Mouse (Mus musculus): ENCODE data around the gene Qrich1. TPM values are rescaled to one million over a fixed set of nuclear protein-coding genes. Genes with fewer than 3 reads are reported as not detected.
A peak's percentile ranks its signal among the peaks of the same experiment; 100 is the strongest.

The Qrich1 gene
- polyA plus RNA-seq, 1 experiment, result 76.3 TPM

DNA sequence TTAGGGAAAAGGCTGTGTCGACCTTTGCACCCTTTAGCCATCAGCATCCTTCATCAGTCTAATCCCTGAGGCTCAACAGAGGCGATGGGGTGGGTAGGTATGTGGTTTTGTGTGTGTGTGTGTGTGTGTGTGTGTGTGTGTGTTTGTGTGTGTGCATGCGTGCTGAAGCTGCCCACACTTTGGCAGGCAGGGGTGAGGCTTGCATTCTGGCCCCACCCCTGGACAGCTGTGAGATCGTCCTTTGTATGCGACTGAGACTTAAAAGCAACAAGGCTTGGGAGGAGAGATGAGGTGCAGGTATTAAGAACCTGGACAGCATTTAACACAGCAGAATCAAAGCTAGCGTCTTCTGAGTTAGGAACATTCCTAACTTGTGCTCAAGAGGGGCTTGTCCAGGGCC is 60.4 kb downstream of the Qrich1 start:
- no peak for DNase-seq
- H3K4me3 ChIP-seq (ENCODE audit: insufficient read depth, low read depth, low read length), result no peak overlapping the region
- no peaks in the 10 kb centered on the region for H3K36me3 ChIP-seq (ENCODE audit: control insufficient read depth, insufficient read depth, low read length)
- H3K4me1 ChIP-seq (ENCODE audit: control insufficient read depth, insufficient read depth, low read length), result peaks cover 4% of the 10 kb centered on the region; the same call in 1 of the 2 replicates
- H3K27me3 ChIP-seq (replicated peaks; ENCODE audit: control insufficient read depth, insufficient read depth, low read length), result no peaks in the 10 kb centered on the region
- TF ChIP-seq CTCF (conservative IDR thresholded peaks at IDR 0.05; ENCODE audit: insufficient read depth, insufficient read length, low read depth, low read length), result no peak
- no peak for TF ChIP-seq POLR2A (IDR thresholded peaks at IDR 0.05; ENCODE audit: low read depth, low read length)
- 58% methylated on average over 6 of the region's 6 CpGs for WGBS
- no peak overlapping the region for H3K27ac ChIP-seq (ENCODE audit: insufficient read depth, low read depth, low read length)

DNA sequence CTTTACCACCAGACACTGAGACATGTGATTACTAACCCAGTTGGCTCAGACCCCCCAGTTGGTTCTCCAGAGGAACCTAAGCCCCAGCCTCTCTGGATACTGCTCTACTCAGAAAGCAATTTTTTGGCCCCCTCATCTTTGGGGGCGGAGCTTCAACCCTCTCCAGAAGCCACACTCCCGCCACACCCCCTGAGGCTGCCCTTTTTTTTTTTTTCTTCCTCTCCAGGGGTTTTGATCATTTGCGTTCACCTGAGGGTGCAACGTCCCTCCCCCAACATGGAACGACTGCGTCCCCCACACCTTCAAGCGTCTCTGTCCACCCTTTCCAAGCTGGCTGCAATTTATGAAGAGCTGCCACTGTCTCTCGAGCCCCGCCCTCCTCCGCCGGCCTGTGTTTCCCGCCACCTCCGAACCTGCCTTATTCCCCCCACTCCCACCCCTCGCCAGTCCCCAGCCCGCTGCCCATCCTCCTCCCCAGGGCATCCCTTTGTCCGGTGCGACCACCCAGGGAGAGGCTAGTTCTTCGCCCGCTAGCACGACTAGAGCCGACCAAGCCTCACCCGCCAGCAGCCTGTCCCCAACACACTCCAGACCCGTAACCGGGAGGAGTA is 61.4 kb downstream of the Qrich1 start:
- Histone ChIP-seq H3K27ac (ENCODE audit: insufficient read depth, low read depth, low read length) (peak overlapping the region; percentile 66), H3K27me3 (replicated peaks; ENCODE audit: control insufficient read depth, insufficient read depth, low read length) (no peaks in the 10 kb centered on the region), H3K4me1 (ENCODE audit: control insufficient read depth, insufficient read depth, low read length) (peaks cover 4% of the 10 kb centered on the region; the same call in 1 of the 2 replicates), H3K4me3 (ENCODE audit: insufficient read depth, low read depth, low read length) (peak overlapping the region; percentile 83), H3K36me3 (ENCODE audit: control insufficient read depth, insufficient read depth, low read length) (no peaks in the 10 kb centered on the region)
- DNase-seq, result peak; percentile 49
- under 1% methylated on average over 24 of the region's 24 CpGs for WGBS
- TF ChIP-seq POLR2A (IDR thresholded peaks at IDR 0.05; ENCODE audit: low read depth, low read length), result no peak

DNA sequence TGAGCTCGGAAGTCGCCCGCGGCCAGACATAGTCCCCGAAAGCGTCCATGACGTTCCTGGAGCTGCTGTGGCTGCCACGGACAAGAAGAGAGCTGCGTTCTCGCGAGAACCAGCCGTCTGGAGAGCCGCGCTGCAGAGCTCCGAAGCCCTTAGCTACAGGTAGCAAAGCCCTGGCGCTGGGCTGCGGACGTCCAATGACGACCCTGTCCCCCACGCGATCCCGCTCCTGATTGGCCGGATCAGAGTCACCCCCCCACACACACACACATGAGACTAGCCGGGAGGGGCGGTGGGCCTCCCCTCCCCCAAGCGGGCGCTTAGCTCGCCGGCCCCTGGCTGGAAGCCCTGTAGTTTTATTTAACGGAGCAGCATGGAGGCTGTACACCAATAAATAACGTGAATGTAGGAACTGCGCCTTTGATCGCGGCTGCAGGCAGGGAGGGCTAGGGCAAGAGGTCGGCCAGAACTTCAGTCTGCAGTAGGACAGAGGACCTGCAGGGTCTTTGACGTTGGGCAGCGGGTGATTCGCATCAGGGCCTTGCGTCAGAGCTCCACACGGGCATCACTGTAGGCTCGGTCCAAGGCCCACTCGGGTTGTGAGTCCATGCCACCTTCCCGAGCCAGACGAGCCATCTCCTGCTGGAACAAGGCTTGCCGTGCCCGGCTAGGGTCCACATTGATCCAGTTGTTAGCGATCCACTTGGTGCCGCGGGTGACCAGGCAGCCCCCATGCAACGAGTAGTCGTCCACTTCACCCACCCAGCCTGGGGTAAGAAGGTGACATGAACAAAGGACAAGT is 62.1 kb downstream of the Qrich1 start, which contains the start of gene Wdr6:
Gene Wdr6 (minus strand): TSS at position 195 of the 799 bp plus-strand sequence.
- Histone ChIP-seq H3K4me3 (ENCODE audit: insufficient read depth, low read depth, low read length) (peak within 1 kb of the TSS; percentile 83), H3K27me3 (replicated peaks; ENCODE audit: control insufficient read depth, insufficient read depth, low read length) (no peaks in the 10 kb centered on the region), H3K36me3 (ENCODE audit: control insufficient read depth, insufficient read depth, low read length) (no peaks in the 10 kb centered on the region), H3K27ac (ENCODE audit: insufficient read depth, low read depth, low read length) (peak within 1 kb of the TSS; percentile 66), H3K4me1 (ENCODE audit: control insufficient read depth, insufficient read depth, low read length) (peaks cover 4% of the 10 kb centered on the region; the same call in 1 of the 2 replicates)
- DNase-seq, result peak; percentile 97
- WGBS, result 3% methylated on average over 51 of the region's 51 CpGs
- TF ChIP-seq CTCF (conservative IDR thresholded peaks at IDR 0.05; ENCODE audit: insufficient read depth, insufficient read length, low read depth, low read length) (no peak), POLR2A (IDR thresholded peaks at IDR 0.05; ENCODE audit: low read depth, low read length) (peak; percentile 78)

DNA sequence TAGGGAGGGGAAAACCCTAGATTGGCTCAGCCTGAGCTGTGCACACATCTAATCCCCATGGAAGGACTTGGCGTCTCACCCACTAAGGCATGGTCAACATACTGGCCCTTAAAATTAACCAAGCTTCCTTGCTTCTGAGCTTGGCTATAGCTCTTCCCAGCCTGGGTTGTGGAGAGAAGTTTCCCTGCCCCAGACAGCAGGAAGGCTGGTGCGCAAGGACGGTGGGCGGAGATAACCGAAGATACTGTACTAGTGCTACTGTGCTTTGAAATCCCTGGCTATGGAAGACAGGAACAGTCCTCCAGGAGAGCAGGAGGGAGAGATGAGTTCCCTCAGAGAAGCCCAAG is 62.7 kb downstream of the Qrich1 start:
- no peaks in the 10 kb centered on the region for H3K27me3 ChIP-seq (replicated peaks; ENCODE audit: control insufficient read depth, insufficient read depth, low read length)
- no peak overlapping the region; the same call in 1 of the 2 replicates for H3K27ac ChIP-seq (ENCODE audit: insufficient read depth, low read depth, low read length)
- no peaks in the 10 kb centered on the region for H3K36me3 ChIP-seq (ENCODE audit: control insufficient read depth, insufficient read depth, low read length)
- peaks cover 4% of the 10 kb centered on the region; the same call in 1 of the 2 replicates for H3K4me1 ChIP-seq (ENCODE audit: control insufficient read depth, insufficient read depth, low read length)
- no peak for DNase-seq
- H3K4me3 ChIP-seq (ENCODE audit: insufficient read depth, low read depth, low read length), result peak overlapping the region; percentile 83; the same call in 1 of the 2 replicates
- no peak for TF ChIP-seq CTCF (conservative IDR thresholded peaks at IDR 0.05; ENCODE audit: insufficient read depth, insufficient read length, low read depth, low read length)
- no peak for TF ChIP-seq POLR2A (IDR thresholded peaks at IDR 0.05; ENCODE audit: low read depth, low read length)
- 72% methylated on average over 5 of the region's 5 CpGs for WGBS

DNA sequence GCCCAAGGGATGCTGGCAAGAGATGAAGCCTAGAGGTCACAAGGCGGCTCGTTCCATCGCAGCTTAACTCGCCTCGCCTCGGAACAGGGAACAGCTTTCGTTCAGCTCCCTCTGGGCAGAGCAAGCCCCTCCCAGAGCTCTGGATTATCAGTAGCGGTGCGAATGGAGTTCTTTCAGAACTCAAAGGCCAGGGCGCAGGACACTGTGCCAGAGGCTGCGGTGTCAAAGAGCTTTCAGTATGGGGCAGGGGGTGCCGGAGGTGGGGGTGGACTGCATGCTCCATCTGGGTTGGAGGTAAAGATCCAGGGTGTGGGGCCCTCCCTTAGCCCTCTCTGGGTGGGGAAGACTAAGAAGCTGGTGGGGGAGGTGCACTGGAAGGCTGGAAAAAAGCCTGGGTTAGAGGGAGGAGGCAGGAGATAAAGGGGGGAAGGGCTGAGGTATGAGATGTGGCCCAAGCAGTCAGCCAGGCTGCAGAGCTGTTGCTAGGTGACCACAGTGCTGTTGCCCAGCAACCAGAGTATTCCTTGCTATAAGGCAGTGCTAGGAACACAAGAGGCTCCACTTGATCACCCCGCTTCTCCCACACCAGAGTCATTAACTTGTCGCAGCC is 71.1 kb downstream of the Qrich1 start:
- H3K36me3 ChIP-seq (ENCODE audit: control insufficient read depth, insufficient read depth, low read length), result no peaks in the 10 kb centered on the region
- TF ChIP-seq CTCF (conservative IDR thresholded peaks at IDR 0.05; ENCODE audit: insufficient read depth, insufficient read length, low read depth, low read length), result no peak
- TF ChIP-seq POLR2A (IDR thresholded peaks at IDR 0.05; ENCODE audit: low read depth, low read length), result no peak
- H3K4me1 ChIP-seq (ENCODE audit: control insufficient read depth, insufficient read depth, low read length), result no peaks in the 10 kb centered on the region
- no peak overlapping the region for H3K4me3 ChIP-seq (ENCODE audit: insufficient read depth, low read depth, low read length)
- no peak overlapping the region for H3K27ac ChIP-seq (ENCODE audit: insufficient read depth, low read depth, low read length)
- WGBS, result 26% methylated on average over 14 of the region's 14 CpGs
- no peaks in the 10 kb centered on the region for H3K27me3 ChIP-seq (replicated peaks; ENCODE audit: control insufficient read depth, insufficient read depth, low read length)
- peak; percentile 44 for DNase-seq

DNA sequence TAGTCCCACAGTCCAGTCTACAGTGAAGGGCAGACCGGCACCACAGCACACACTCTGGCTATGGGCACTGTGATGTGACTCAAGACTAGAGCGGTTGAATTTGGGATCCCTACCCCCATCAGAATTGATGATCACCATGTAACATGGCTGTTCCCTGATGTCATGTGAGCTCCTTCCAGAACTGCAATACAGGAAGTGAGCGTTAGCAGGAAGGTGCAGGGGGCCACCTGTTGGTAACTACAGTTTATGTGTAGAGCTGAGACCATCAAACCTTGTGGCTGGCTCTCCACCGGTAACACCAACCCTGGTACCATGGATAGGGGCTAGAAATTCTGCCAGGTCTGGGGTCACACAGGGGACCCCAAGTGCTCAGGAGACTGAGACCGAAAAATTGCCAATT is 72.6 kb downstream of the Qrich1 start:
- 68% methylated on average over 5 of the region's 5 CpGs for WGBS
- DNase-seq, result no peak
- no peak for TF ChIP-seq POLR2A (IDR thresholded peaks at IDR 0.05; ENCODE audit: low read depth, low read length)
- no peak; the same call in 1 of the 2 replicates for TF ChIP-seq CTCF (conservative IDR thresholded peaks at IDR 0.05; ENCODE audit: insufficient read depth, insufficient read length, low read depth, low read length)

DNA sequence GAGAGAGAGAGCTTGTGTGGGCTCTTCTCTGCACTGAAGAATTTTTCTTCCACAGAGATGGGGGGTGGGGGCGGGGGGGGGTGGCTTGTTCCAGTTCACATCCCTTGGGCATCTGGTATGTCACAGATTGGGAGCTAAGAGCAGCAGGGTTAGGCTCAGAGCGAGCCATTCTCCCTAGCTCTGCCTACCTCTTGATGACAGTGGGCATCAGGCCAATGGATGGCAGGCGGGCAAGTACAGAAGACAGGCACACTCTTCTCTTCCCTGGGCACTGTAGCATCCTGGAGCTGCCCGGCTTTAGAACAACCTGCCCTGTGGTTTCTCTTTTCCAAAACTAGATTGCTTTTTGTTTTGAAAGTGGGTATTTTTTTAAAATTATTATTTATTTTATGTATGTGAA is 74.9 kb downstream of the Qrich1 start:
- 80% methylated on average over 4 of the region's 4 CpGs for WGBS

More for the DNA sequence above, 72.6 kb downstream of the Qrich1 start:
- no peaks in the 10 kb centered on the region for H3K36me3 ChIP-seq (ENCODE audit: control insufficient read depth, insufficient read depth, low read length)
- no peaks in the 10 kb centered on the region for H3K4me1 ChIP-seq (ENCODE audit: control insufficient read depth, insufficient read depth, low read length)
- no peaks in the 10 kb centered on the region for H3K27me3 ChIP-seq (replicated peaks; ENCODE audit: control insufficient read depth, insufficient read depth, low read length)
- no peak overlapping the region for H3K4me3 ChIP-seq (ENCODE audit: insufficient read depth, low read depth, low read length)
- H3K27ac ChIP-seq (ENCODE audit: insufficient read depth, low read depth, low read length), result no peak overlapping the region

More for the DNA sequence above, 74.9 kb downstream of the Qrich1 start:
- H3K27me3 ChIP-seq (replicated peaks; ENCODE audit: control insufficient read depth, insufficient read depth, low read length), result no peaks in the 10 kb centered on the region
- no peak overlapping the region for H3K27ac ChIP-seq (ENCODE audit: insufficient read depth, low read depth, low read length)
- no peak overlapping the region for H3K4me3 ChIP-seq (ENCODE audit: insufficient read depth, low read depth, low read length)
- H3K36me3 ChIP-seq (ENCODE audit: control insufficient read depth, insufficient read depth, low read length), result no peaks in the 10 kb centered on the region
- TF ChIP-seq CTCF (conservative IDR thresholded peaks at IDR 0.05; ENCODE audit: insufficient read depth, insufficient read length, low read depth, low read length) (no peak), POLR2A (IDR thresholded peaks at IDR 0.05; ENCODE audit: low read depth, low read length) (no peak)
- DNase-seq, result no peak
- H3K4me1 ChIP-seq (ENCODE audit: control insufficient read depth, insufficient read depth, low read length), result no peaks in the 10 kb centered on the region
